Comparison of ENCODE assay signal across 8 mouse cellular contexts in genomic region chr16:13532840-13533239, GRCm38 (mm10).
DNase-seq lines count a peak whose midpoint lies in the region; ATAC-seq and TF ChIP-seq lines count a peak whose summit lies in the region.

No protein-coding gene starts in this region.

- no peak overlapping the region for H3K9ac ChIP-seq in forebrain, embryonic 16.5 days (replicated peaks; ENCODE audit: low read depth, low read length)
- no peak overlapping the region for H3K9ac ChIP-seq in forebrain, embryonic 11.5 days (ENCODE audit: low read length)
- H3K9ac ChIP-seq in midbrain, postnatal 0 days (replicated peaks; ENCODE audit: low read length, poor library complexity, severe bottlenecking): no peak overlapping the region
- no peak overlapping the region for H3K9ac ChIP-seq in embryonic facial prominence, embryonic 14.5 days (ENCODE audit: low read depth, low read length)

- no peaks in the 10 kb centered on the region for H3K36me3 ChIP-seq in forebrain, embryonic 16.5 days (ENCODE audit: control insufficient read depth, insufficient read depth)
- H3K36me3 ChIP-seq in forebrain, embryonic 11.5 days (ENCODE audit: control insufficient read depth, insufficient read depth, low read length): no peaks in the 10 kb centered on the region
- no peaks in the 10 kb centered on the region for H3K36me3 ChIP-seq in midbrain, postnatal 0 days (ENCODE audit: insufficient read depth, low read length)
- peaks cover 6% of the 10 kb centered on the region; the same call in 1 of the 2 replicates for H3K36me3 ChIP-seq in midbrain, embryonic 10.5 days
- H3K36me3 ChIP-seq in embryonic facial prominence, embryonic 14.5 days (ENCODE audit: control insufficient read depth, insufficient read depth, low read length): no peaks in the 10 kb centered on the region

- TF ChIP-seq CTCF in midbrain, postnatal 0 days (IDR thresholded peaks at IDR 0.05): peak; percentile 73

- no peak overlapping the region for H3K4me3 ChIP-seq in forebrain, embryonic 16.5 days (replicated peaks; ENCODE audit: low read length)
- H3K4me3 ChIP-seq in forebrain, embryonic 11.5 days (ENCODE audit: low read depth, low read length): no peak overlapping the region
- no peak overlapping the region for H3K4me3 ChIP-seq in midbrain, postnatal 0 days (ENCODE audit: low read depth, low read length)
- no peak overlapping the region for H3K4me3 ChIP-seq in midbrain, embryonic 10.5 days
- no peak overlapping the region for H3K4me3 ChIP-seq in embryonic facial prominence, embryonic 14.5 days (ENCODE audit: low read depth, low read length)

- H3K27ac ChIP-seq in forebrain, embryonic 16.5 days (ENCODE audit: low read length): no peak overlapping the region
- H3K27ac ChIP-seq in forebrain, embryonic 11.5 days (ENCODE audit: low read depth, low read length): no peak overlapping the region
- no peak overlapping the region for H3K27ac ChIP-seq in midbrain, postnatal 0 days (ENCODE audit: low read depth, low read length)
- H3K27ac ChIP-seq in midbrain, embryonic 10.5 days (replicated peaks): no peak overlapping the region
- no peak overlapping the region for H3K27ac ChIP-seq in embryonic facial prominence, embryonic 14.5 days (replicated peaks; ENCODE audit: low read depth, low read length)

- no peaks in the 10 kb centered on the region for H3K4me1 ChIP-seq in forebrain, embryonic 16.5 days (replicated peaks; ENCODE audit: control insufficient read depth, insufficient read depth, low read length)
- no peaks in the 10 kb centered on the region for H3K4me1 ChIP-seq in forebrain, embryonic 11.5 days (replicated peaks; ENCODE audit: control insufficient read depth, insufficient read depth, low read length)
- H3K4me1 ChIP-seq in midbrain, postnatal 0 days (ENCODE audit: insufficient read depth, low read length): no peaks in the 10 kb centered on the region
- no peaks in the 10 kb centered on the region for H3K4me1 ChIP-seq in midbrain, embryonic 10.5 days
- no peaks in the 10 kb centered on the region for H3K4me1 ChIP-seq in embryonic facial prominence, embryonic 14.5 days (ENCODE audit: control insufficient read depth, insufficient read depth, low read length)

- H3K4me2 ChIP-seq in forebrain, embryonic 16.5 days (ENCODE audit: low read length): no peak overlapping the region
- no peak overlapping the region for H3K4me2 ChIP-seq in forebrain, embryonic 11.5 days (ENCODE audit: low read depth, low read length, severe bottlenecking)
- no peak overlapping the region for H3K4me2 ChIP-seq in midbrain, postnatal 0 days (ENCODE audit: low read depth, low read length, poor library complexity, severe bottlenecking)
- no peak overlapping the region for H3K4me2 ChIP-seq in embryonic facial prominence, embryonic 14.5 days (ENCODE audit: low read depth, low read length)

- DNase-seq in forebrain, embryonic 11.5 days (ENCODE audit: low spot score): no peak
- DNase-seq in midbrain, postnatal 0 days (ENCODE audit: low spot score): peak; percentile 51
- no peak for DNase-seq in midbrain, embryonic 10.5 days (ENCODE audit: low spot score)
- DNase-seq in embryonic facial prominence, embryonic 14.5 days (ENCODE audit: low spot score): peak; percentile 49
- peak; percentile 11 for DNase-seq in retina, adult 2 months (ENCODE audit: low read depth, low spot score)
- no peak for DNase-seq in gastrocnemius, adult 8-10 months (ENCODE audit: low spot score in 2 of 2)

- ATAC-seq in forebrain, embryonic 16.5 days: 0 out of 2 replicates have a peak, but pooled peaks have one; percentile 55
- ATAC-seq in forebrain, embryonic 11.5 days (replicated peaks; ENCODE audit: low FRiP score): no peak
- no peak for ATAC-seq in midbrain, postnatal 0 days (ENCODE audit: low FRiP score)
- no peak for ATAC-seq in embryonic facial prominence, embryonic 14.5 days (ENCODE audit: low read depth)
- ATAC-seq in erythroid progenitor cell, adult 5-6 weeks (replicated peaks; ENCODE audit: low FRiP score, poor library complexity, severe bottlenecking): no peak

- H3K9me3 ChIP-seq in forebrain, embryonic 16.5 days (ENCODE audit: control insufficient read depth, low read length): no peaks in the 10 kb centered on the region
- no peaks in the 10 kb centered on the region for H3K9me3 ChIP-seq in forebrain, embryonic 11.5 days (ENCODE audit: control insufficient read depth, low read length)
- H3K9me3 ChIP-seq in midbrain, postnatal 0 days (ENCODE audit: low read length): no peaks in the 10 kb centered on the region
- H3K9me3 ChIP-seq in midbrain, embryonic 10.5 days (replicated peaks): no peaks in the 10 kb centered on the region
- no peaks in the 10 kb centered on the region for H3K9me3 ChIP-seq in embryonic facial prominence, embryonic 14.5 days (ENCODE audit: control insufficient read depth, low read length)

- no peaks in the 10 kb centered on the region for H3K27me3 ChIP-seq in forebrain, embryonic 16.5 days (replicated peaks; ENCODE audit: control insufficient read depth, insufficient read depth, low read length)
- H3K27me3 ChIP-seq in forebrain, embryonic 11.5 days (ENCODE audit: control insufficient read depth, insufficient read depth, low read length): no peaks in the 10 kb centered on the region
- H3K27me3 ChIP-seq in midbrain, postnatal 0 days (ENCODE audit: insufficient read depth, low read length): no peaks in the 10 kb centered on the region
- H3K27me3 ChIP-seq in midbrain, embryonic 10.5 days (ENCODE audit: low read depth, poor library complexity, severe bottlenecking): no peaks in the 10 kb centered on the region
- no peaks in the 10 kb centered on the region for H3K27me3 ChIP-seq in embryonic facial prominence, embryonic 14.5 days (replicated peaks; ENCODE audit: control insufficient read depth, insufficient read depth, low read length)

Comparison
In these comparisons a context has a peak if more than half of its experiments do, and no peak if none do; other contexts are left out.
1. DNase-seq: peak in midbrain, postnatal 0 days (single experiment), embryonic facial prominence, embryonic 14.5 days (single experiment) and retina, adult 2 months (single experiment); none in forebrain, embryonic 11.5 days (single experiment), midbrain, embryonic 10.5 days (single experiment) and gastrocnemius, adult 8-10 months (0 of 2).